Mouse (Mus musculus) lung, embryonic 14.5 days (tissue): Measurements from ENCODE around the gene Atxn1l. TPM values are rescaled to one million over a fixed set of nuclear protein-coding genes. Genes with fewer than 3 reads are reported as not detected.
A peak's percentile ranks its signal among the peaks of the same experiment; 100 is the strongest.

Experiments used
- ATAC-seq: fragments of 200-750 bp; cut with Nextera tagmentation; 2 replicates; pipeline ENCODE4 v1.8.0; 2017; ENCODE audit warnings: mild to moderate bottlenecking, moderate TSS enrichment, moderate library complexity; ENCODE audit not compliant: insufficient read depth
- DNase-seq: peaks from one replicate; pipeline ENCODE4 v3.0.0-alpha.2; 2015
- H3K27ac ChIP-seq: fragments of 300-500 bp; sonication (generic); 2 replicates; pipeline ENCODE4 v1.5.1; 2014; ENCODE audit warnings: low read depth, mild to moderate bottlenecking, moderate library complexity
- H3K27me3 ChIP-seq: fragments of 300-500 bp; sonication (generic); 2 replicates; pipeline ENCODE4 v1.6.1; 2014; ENCODE audit warnings: low read length, control low read depth; ENCODE audit not compliant: insufficient read depth
- H3K36me3 ChIP-seq: fragments of 300-500 bp; sonication (generic); 2 replicates; pipeline ENCODE4 v1.6.1; 2014; ENCODE audit warnings: control low read depth; ENCODE audit not compliant: insufficient read depth
- H3K4me1 ChIP-seq: fragments of 300-500 bp; sonication (generic); 2 replicates; pipeline ENCODE4 v1.6.1; 2014; ENCODE audit warnings: antibody characterized with exemption, control low read depth; ENCODE audit not compliant: insufficient read depth
- H3K4me2 ChIP-seq: fragments of 300-500 bp; sonication (generic); 2 replicates; pipeline ENCODE4 v1.6.1; 2014; ENCODE audit warnings: mild to moderate bottlenecking
- H3K4me3 ChIP-seq: fragments of 300-500 bp; sonication (generic); 2 replicates; pipeline ENCODE4 v1.5.1; 2014; ENCODE audit warnings: low read depth, low read length
- H3K9ac ChIP-seq: fragments of 300-500 bp; sonication (generic); 2 replicates; pipeline ENCODE4 v1.6.1; 2014
- H3K9me3 ChIP-seq: fragments of 300-500 bp; sonication (generic); 2 replicates; pipeline ENCODE4 v1.6.1; 2016; ENCODE audit warnings: low read depth, low read length, control low read depth
- CTCF ChIP-seq: IDR thresholded peaks from 2 replicates; pipeline ENCODE4 v1.5.1; 2016; ENCODE audit warnings: antibody characterized with exemption, low read depth
- WGBS: fragments of 180-500 bp; shearing (Covaris S2); extraction: QIAGEN DNeasy Blood & Tissue Kit; methylation state at CpG from one replicate; pipeline ENCODE4 v1.1.7; 2014; 5-methylcytosine and 5-hydroxymethylcytosine counted together
- polyA plus RNA-seq: library from polyadenylated mRNA; unstranded; fragments of >200 nt; fragmentation: Nextera tagmentation; extraction: Ambion mirVana; gene quantifications from 2 replicates; pipeline ENCODE4 v1.2.1, GENCODE M21; 2014

Atxn1l gene
- polyA plus RNA-seq, 1 experiment from 2014 or later = 8.4 TPM

DNA sequence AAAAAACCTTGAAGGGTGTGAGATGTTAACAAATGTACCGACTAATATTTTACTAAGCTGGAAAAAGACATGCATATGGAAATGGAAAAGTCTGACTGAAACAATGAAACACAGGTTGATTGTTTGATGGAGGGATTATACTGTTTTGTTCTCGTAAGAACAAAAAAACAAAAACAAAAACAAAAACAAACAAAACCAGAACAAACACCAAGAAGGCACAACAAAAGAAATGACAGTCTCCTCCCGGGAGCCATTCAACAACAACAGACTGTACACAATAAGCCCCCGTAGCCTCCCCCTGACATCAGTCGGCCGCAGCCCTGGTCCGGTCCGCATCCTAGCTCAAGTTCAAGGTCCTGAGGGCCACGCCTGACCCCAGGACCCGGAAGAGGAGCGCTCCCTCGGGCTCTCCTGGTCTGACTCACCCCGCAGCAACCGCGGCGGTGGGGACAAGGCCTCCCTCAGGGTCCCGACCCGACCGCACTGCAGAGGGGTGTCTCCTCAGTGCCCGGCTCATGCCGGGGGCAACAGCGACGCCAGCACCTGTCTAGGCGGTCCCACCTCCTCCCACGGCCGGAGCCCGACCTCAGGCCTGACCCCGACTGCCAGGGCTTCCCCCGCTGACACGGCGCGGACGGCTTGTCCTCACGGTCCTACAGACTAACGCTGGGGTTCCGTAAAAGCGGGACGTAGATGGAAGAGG, 44.9 kb downstream of the Atxn1l start:
- Histone ChIP-seq H3K36me3 (no peaks in the 10 kb centered on the region), H3K4me3 (peak overlapping the region; percentile 100), H3K27me3 (no peaks in the 10 kb centered on the region), H3K4me1 (0 out of 2 replicates have a peak, but pooled peaks cover 4% of the 10 kb centered on the region), H3K27ac (peak overlapping the region; percentile 71), H3K4me2 (peak overlapping the region; percentile 60), H3K9me3 (no peaks in the 10 kb centered on the region), H3K9ac (peak overlapping the region; percentile 96)
- TF ChIP-seq CTCF = no peak
- ATAC-seq (peak; percentile 76), DNase-seq (peak; percentile 41)
- under 1% methylated on average over 38 of the region's 38 CpGs for WGBS

DNA sequence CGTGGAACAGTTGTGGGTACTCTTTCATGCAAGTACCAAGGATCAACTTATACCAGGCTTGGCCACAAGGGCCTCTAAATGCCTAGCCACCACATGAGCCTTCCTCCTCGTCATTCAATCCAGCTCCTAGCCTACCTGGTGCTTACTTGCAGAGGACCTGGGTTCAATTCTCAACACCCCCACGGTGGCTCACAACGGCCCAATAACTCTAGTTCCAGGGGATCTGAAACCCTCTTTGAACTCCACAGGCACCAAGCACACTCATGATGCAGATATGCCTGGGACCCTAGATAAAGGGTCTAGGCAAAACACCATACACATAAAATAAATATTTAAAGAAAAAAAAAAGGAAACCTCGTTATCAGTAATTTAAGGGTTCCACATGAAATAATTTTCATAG, 45.8 kb downstream of the Atxn1l start:
- H3K9ac ChIP-seq = peak overlapping the region; percentile 96
- H3K27me3 ChIP-seq = no peaks in the 10 kb centered on the region
- 0 out of 2 replicates have a peak, but pooled peaks cover 4% of the 10 kb centered on the region for H3K4me1 ChIP-seq
- 41% methylated on average over 5 of the region's 5 CpGs for WGBS
- H3K27ac ChIP-seq = no peak overlapping the region
- DNase-seq (peak; percentile 37), ATAC-seq (no peak)
- H3K9me3 ChIP-seq = no peaks in the 10 kb centered on the region
- H3K4me3 ChIP-seq = peak overlapping the region; percentile 100
- peak overlapping the region; percentile 60 for H3K4me2 ChIP-seq
- peak; percentile 46 for TF ChIP-seq CTCF
- H3K36me3 ChIP-seq = no peaks in the 10 kb centered on the region

DNA sequence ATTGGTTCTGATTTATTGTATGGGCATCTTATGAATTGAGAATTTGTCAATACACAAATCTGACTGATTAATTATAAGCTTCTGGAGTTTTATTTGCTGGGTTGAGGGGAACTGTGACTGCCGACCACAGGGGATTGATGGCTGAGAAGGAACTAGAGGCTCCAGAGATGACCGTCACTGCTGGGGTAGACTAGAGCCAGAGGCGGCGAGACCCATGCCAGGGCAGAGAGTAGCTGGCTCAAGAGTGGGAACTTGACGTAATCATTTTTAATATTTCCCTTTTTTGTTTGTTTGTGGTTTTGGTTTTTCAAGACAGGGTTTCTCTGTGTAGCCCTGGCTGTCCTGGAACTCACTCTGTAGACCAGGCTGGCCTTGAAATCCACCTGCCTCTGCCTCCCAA, 50.3 kb downstream of the Atxn1l start:
- Histone ChIP-seq H3K27me3 (no peaks in the 10 kb centered on the region), H3K27ac (no peak overlapping the region), H3K4me1 (0 out of 2 replicates have a peak, but pooled peaks cover 4% of the 10 kb centered on the region), H3K9me3 (no peaks in the 10 kb centered on the region), H3K9ac (no peak overlapping the region), H3K4me2 (no peak overlapping the region), H3K4me3 (no peak overlapping the region), H3K36me3 (peaks cover 13% of the 10 kb centered on the region)
- ATAC-seq (no peak), DNase-seq (no peak)
- TF ChIP-seq CTCF = no peak
- 90% methylated on average over 5 of the region's 5 CpGs for WGBS

DNA sequence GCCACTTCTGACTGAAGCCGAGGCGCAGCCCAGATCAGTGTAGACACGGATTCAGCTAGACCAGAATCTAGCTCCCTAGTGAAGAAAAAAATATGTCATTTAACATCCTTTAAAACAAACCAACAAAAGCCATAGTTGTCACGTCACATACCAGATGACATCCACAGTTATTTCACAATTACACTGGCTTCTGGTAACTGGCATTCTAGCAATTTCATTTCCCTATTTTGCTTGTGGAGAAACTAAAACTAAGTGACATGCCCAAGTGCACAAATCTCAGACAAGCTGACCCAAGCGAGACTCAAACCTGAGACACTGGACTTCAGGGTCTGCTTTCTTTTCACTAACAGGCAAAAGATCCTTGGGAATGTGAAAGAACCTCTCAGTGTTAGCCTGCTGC, 55.4 kb downstream of the Atxn1l start:
- H3K27ac ChIP-seq = no peak overlapping the region
- no peaks in the 10 kb centered on the region for H3K27me3 ChIP-seq
- ATAC-seq (no peak), DNase-seq (no peak)
- H3K4me3 ChIP-seq = no peak overlapping the region
- no peak overlapping the region for H3K9ac ChIP-seq
- no peaks in the 10 kb centered on the region for H3K4me1 ChIP-seq
- no peak overlapping the region for H3K4me2 ChIP-seq
- no peaks in the 10 kb centered on the region for H3K9me3 ChIP-seq
- 90% methylated on average over 5 of the region's 5 CpGs for WGBS
- TF ChIP-seq CTCF = no peak
- peaks cover 61% of the 10 kb centered on the region for H3K36me3 ChIP-seq

DNA sequence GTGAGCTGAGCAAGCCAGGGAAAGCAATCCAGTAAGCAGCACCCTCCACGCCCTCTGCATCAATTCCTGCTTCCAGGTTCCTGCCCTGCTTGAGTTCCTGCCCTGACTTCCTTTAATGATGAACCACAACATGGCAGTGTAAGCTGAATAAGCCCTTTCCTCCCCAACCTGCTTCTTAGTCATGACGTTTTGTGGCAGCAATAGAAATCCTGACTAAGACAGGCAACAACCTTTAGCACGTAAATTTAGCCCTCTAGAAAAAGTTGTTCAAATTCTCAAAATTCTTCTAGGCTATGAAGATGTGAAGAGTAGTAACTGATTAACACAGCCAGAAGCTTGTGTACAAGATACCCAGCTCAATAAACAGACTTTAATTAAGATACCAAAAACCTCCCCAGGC, 56.0 kb downstream of the Atxn1l start:
- Histone ChIP-seq H3K36me3 (peaks cover 66% of the 10 kb centered on the region), H3K9ac (no peak overlapping the region), H3K27me3 (no peaks in the 10 kb centered on the region), H3K4me2 (no peak overlapping the region), H3K9me3 (no peaks in the 10 kb centered on the region), H3K27ac (no peak overlapping the region), H3K4me3 (no peak overlapping the region), H3K4me1 (no peaks in the 10 kb centered on the region)
- 69% methylated on average over 3 of the region's 3 CpGs for WGBS
- ATAC-seq (no peak), DNase-seq (no peak)
- TF ChIP-seq CTCF = no peak

Other genes with a start within 250 kb of the Atxn1l start
- gene Pmfbp1, start 243.7 kb downstream of the Atxn1l start, polyA plus RNA-seq = 0.07 and 0.08 TPM in 2 replicates
- gene Dhx38, start 171.9 kb downstream of the Atxn1l start, polyA plus RNA-seq = 23.5 and 25.1 TPM in 2 replicates
- gene Txnl4b, start 171.8 kb downstream of the Atxn1l start, polyA plus RNA-seq = 25.1 and 26.0 TPM in 2 replicates
- gene Hp, start 158.6 kb downstream of the Atxn1l start, polyA plus RNA-seq = 3.6 and 7.4 TPM in 2 replicates
- gene Dhodh, start 129.1 kb downstream of the Atxn1l start, polyA plus RNA-seq = 45.1 and 51.3 TPM in 2 replicates
- gene Pkd1l3, start 123.2 kb downstream of the Atxn1l start, polyA plus RNA-seq = 0.09 TPM in 1 of 2 replicates, not detected in the other
- 136 and 140 TPM in 2 replicates for gene Ist1, start 44.5 kb downstream of the Atxn1l start, polyA plus RNA-seq
- gene Zfp821, start 32.2 kb downstream of the Atxn1l start, polyA plus RNA-seq = 29.0 and 29.2 TPM in 2 replicates
- gene Ap1g1, start 40.8 kb upstream of the Atxn1l start, polyA plus RNA-seq = 38.0 and 41.8 TPM in 2 replicates
- 3.8 and 4.4 TPM in 2 replicates for gene Phlpp2, start 130.8 kb upstream of the Atxn1l start, polyA plus RNA-seq
- gene Marveld3, start 224.5 kb upstream of the Atxn1l start, polyA plus RNA-seq = 5.4 and 6.3 TPM in 2 replicates